Mouse (Mus musculus) midbrain, embryonic 12.5 days (tissue): ENCODE data around the gene Enpp6. TPM values are rescaled to one million over a fixed set of nuclear protein-coding genes. Genes with fewer than 3 reads are reported as not detected.

Experiments used
- ATAC-seq: fragments of 200-750 bp; cut with Nextera tagmentation; 2 replicates; pipeline ENCODE4 v1.8.0; 2017; ENCODE audit warnings: low read depth, moderate TSS enrichment, moderate library complexity; ENCODE audit not compliant: low FRiP score
- H3K27ac ChIP-seq: fragments of 300-500 bp; sonication (generic); replicated peaks from 2 replicates; pipeline ENCODE4 v1.5.1; 2016; ENCODE audit warnings: mild to moderate bottlenecking
- H3K27me3 ChIP-seq: fragments of 300-500 bp; sonication (generic); 2 replicates; pipeline ENCODE4 v1.6.1; 2016; ENCODE audit warnings: mild to moderate bottlenecking
- H3K36me3 ChIP-seq: fragments of 300-500 bp; sonication (generic); 2 replicates; pipeline ENCODE4 v1.6.1; 2016
- H3K4me1 ChIP-seq: fragments of 300-500 bp; sonication (generic); 2 replicates; pipeline ENCODE4 v1.6.1; 2016
- H3K4me2 ChIP-seq: fragments of 300-500 bp; sonication (generic); replicated peaks from 2 replicates; pipeline ENCODE4 v1.6.1; 2016; ENCODE audit warnings: mild to moderate bottlenecking, moderate library complexity
- H3K4me3 ChIP-seq: fragments of 300-500 bp; sonication (generic); 2 replicates; pipeline ENCODE4 v1.5.1; 2016; ENCODE audit warnings: mild to moderate bottlenecking
- H3K9ac ChIP-seq: fragments of 300-500 bp; sonication (generic); replicated peaks from 2 replicates; pipeline ENCODE4 v1.6.1; 2016; ENCODE audit warnings: mild to moderate bottlenecking, moderate library complexity
- H3K9me3 ChIP-seq: fragments of 300-500 bp; sonication (generic); 2 replicates; pipeline ENCODE4 v1.6.1; 2016; ENCODE audit warnings: mild to moderate bottlenecking
- WGBS: fragments of 180-500 bp; shearing (Covaris S2); methylation state at CpG from one replicate; pipeline ENCODE4 v1.1.7; 2016; 5-methylcytosine and 5-hydroxymethylcytosine counted together
- polyA plus RNA-seq: library from polyadenylated mRNA; unstranded; fragments of >200 nt; fragmentation: Nextera tagmentation; extraction: Ambion mirVana; gene quantifications from 2 replicates; pipeline ENCODE4 v1.2.1, GENCODE M21; 2016

The Enpp6 gene
- polyA plus RNA-seq, 1 experiment from 2014 or later: 0.38 TPM

GRCm38 (mm10) chr8:47145258-47145657 is 158.6 kb downstream of the Enpp6 start:
- H3K36me3 ChIP-seq: no peaks in the 10 kb centered on the region
- no peak overlapping the region for H3K27ac ChIP-seq
- no peaks in the 10 kb centered on the region; the same call in 1 of the 2 replicates for H3K9me3 ChIP-seq
- no peak overlapping the region for H3K9ac ChIP-seq
- H3K27me3 ChIP-seq: no peaks in the 10 kb centered on the region
- no peaks in the 10 kb centered on the region for H3K4me1 ChIP-seq
- WGBS: 95% methylated on average over 9 of the region's 9 CpGs
- no peak overlapping the region for H3K4me2 ChIP-seq
- H3K4me3 ChIP-seq: no peak overlapping the region
- no peak for ATAC-seq

Other genes starting within 250 kb of the Enpp6 start
- gene Irf2, start 247.2 kb upstream of the Enpp6 start, polyA plus RNA-seq: 7.7 and 9.4 TPM in 2 replicates